Mouse (Mus musculus): ENCODE measurements around the gene Atp2a3.

Atp2a3 gene

GRCm38 (mm10) chr11:73031536-73031935, 70.6 kb downstream of the Atp2a3 start:
- POLR2A ChIA-PET: interaction anchor here in 2 of 4 experiments (1.2 to 1.5 kb wide), 7 partner anchors 8 to 455 kb away, joined by 3 to 13 read pairs (median 6); partner anchors contain the start of genes Ncbp3 (in 2 of the 2) and Camkk1 (in 1 of the 2)
- CTCF ChIA-PET: interaction anchor here (0.5 to 1.4 kb wide), 7 partner anchors 8 to 73 kb away, joined by 3 to 14 read pairs (median 3); partner anchors contain the start of gene Ncbp3 (in 1 of the 4)

- ChIA-PET CTCF (interaction anchor here in 1 of 4 experiments (0.9 to 1.0 kb wide), 2 partner anchors 9 to 10 kb away, joined by 3 read pairs; no protein-coding TSS in a partner anchor), POLR2A (interaction anchor here in 1 of 4 experiments (0.5 to 1.6 kb wide), 3 partner anchors 10 to 34 kb away, joined by 3 to 4 read pairs (median 3); no protein-coding TSS in a partner anchor)
These were observed 75.1 kb downstream of the Atp2a3 start for GRCm38 (mm10) chr11:73036077-73036476.

GRCm38 (mm10) chr11:73036889-73037288, 75.9 kb downstream of the Atp2a3 start:
- CTCF ChIA-PET: no interaction called here
- POLR2A ChIA-PET: interaction anchor here in 1 of 4 experiments (1.6 kb wide), 1 partner anchor 10 kb away, joined by 3 read pairs; no protein-coding TSS in a partner anchor

- POLR2A ChIA-PET: no interaction called here
- CTCF ChIA-PET: interaction anchor here in 1 of 4 experiments (1.8 kb wide), 1 partner anchor 10 kb away, joined by 13 read pairs; the partner anchor contains the start of gene Ncbp3
These were observed 76.7 kb downstream of the Atp2a3 start for GRCm38 (mm10) chr11:73037691-73038090.

- ChIA-PET CTCF (interaction anchor here (0.5 to 1.8 kb wide), 24 partner anchors 8 to 1620 kb away, joined by 3 to 19 read pairs (median 4); partner anchors contain the start of genes Ncbp3 (in 2 of the 4) and Camkk1 (in 1 of the 4)), POLR2A (interaction anchor here in 1 of 4 experiments (0.7 to 3.5 kb wide), 5 partner anchors 8 to 468 kb away, joined by 3 to 14 read pairs (median 3); partner anchors contain the start of genes Camkk1 and Shpk)
These were observed 78.3 kb downstream of the Atp2a3 start for GRCm38 (mm10) chr11:73039102-73039799.

Data from embryonic stem cell, embryonic (primary cell).